Mouse (Mus musculus) neural tube, embryonic 15.5 days (tissue): ENCODE measurements at regions not wholly inside any gene's neighbourhood (a gene's known extent, or its start where the extent isn't known, plus 50 kb on each side); places are given as distances from the start of the nearest gene placed in this dataset.

Source experiments
- ATAC-seq: fragments of 200-750 bp; cut with Nextera tagmentation; 2 replicates; pipeline ENCODE4 v1.8.0; 2017; ENCODE audit warnings: mild to moderate bottlenecking, moderate TSS enrichment, moderate library complexity; ENCODE audit not compliant: low FRiP score
- H3K27ac ChIP-seq: fragments of 300-500 bp; sonication (generic); replicated peaks from 2 replicates; pipeline ENCODE4 v1.5.1; 2015; ENCODE audit warnings: mild to moderate bottlenecking, inconsistent platforms
- H3K27me3 ChIP-seq: fragments of 300-500 bp; sonication (generic); replicated peaks from 2 replicates; pipeline ENCODE4 v1.6.1; 2015; ENCODE audit warnings: inconsistent platforms
- H3K36me3 ChIP-seq: fragments of 300-500 bp; sonication (generic); 2 replicates; pipeline ENCODE4 v1.6.1; 2015; ENCODE audit warnings: inconsistent platforms
- H3K4me1 ChIP-seq: fragments of 300-500 bp; sonication (generic); 2 replicates; pipeline ENCODE4 v1.6.1; 2015; ENCODE audit warnings: inconsistent platforms
- H3K4me2 ChIP-seq: fragments of 300-500 bp; sonication (generic); 2 replicates; pipeline ENCODE4 v1.6.1; 2015; ENCODE audit warnings: inconsistent platforms, mild to moderate bottlenecking, moderate library complexity
- H3K4me3 ChIP-seq: fragments of 300-500 bp; sonication (generic); replicated peaks from 2 replicates; pipeline ENCODE4 v1.5.1; 2015; ENCODE audit warnings: mild to moderate bottlenecking, inconsistent platforms
- H3K9ac ChIP-seq: fragments of 300-500 bp; sonication (generic); replicated peaks from 2 replicates; pipeline ENCODE4 v1.6.1; 2015; ENCODE audit warnings: mild to moderate bottlenecking, inconsistent platforms
- H3K9me3 ChIP-seq: fragments of 300-500 bp; sonication (generic); replicated peaks from 2 replicates; pipeline ENCODE4 v1.6.1; 2016; ENCODE audit warnings: inconsistent platforms
- WGBS: fragments of 180-500 bp; shearing (Covaris S2); methylation state at CpG from one replicate; pipeline ENCODE4 v1.1.7; 2015; ENCODE audit warnings: mixed read lengths; 5-methylcytosine and 5-hydroxymethylcytosine counted together

GRCm38 (mm10) chr9:61554611-61555010 lies 182.4 kb downstream of the Tle3 start:
- peaks cover 20% of the 10 kb centered on the region for H3K4me1 ChIP-seq
- H3K27ac ChIP-seq, result no peak overlapping the region
- H3K27me3 ChIP-seq, result no peaks in the 10 kb centered on the region; the same call in 1 of the 2 replicates
- 81% methylated on average over 7 of the region's 7 CpGs for WGBS
- no peaks in the 10 kb centered on the region for H3K36me3 ChIP-seq
- no peak for ATAC-seq
- no peaks in the 10 kb centered on the region for H3K9me3 ChIP-seq
- no peak overlapping the region for H3K4me2 ChIP-seq
- H3K4me3 ChIP-seq, result no peak overlapping the region
- H3K9ac ChIP-seq, result no peak overlapping the region

GRCm38 (mm10) chr9:61553626-61554025 lies 181.5 kb downstream of the Tle3 start:
- no peaks in the 10 kb centered on the region; the same call in 1 of the 2 replicates for H3K27me3 ChIP-seq
- WGBS, result 30% methylated on average over 5 of the region's 5 CpGs
- no peak overlapping the region for H3K4me2 ChIP-seq
- H3K36me3 ChIP-seq, result no peaks in the 10 kb centered on the region
- no peak overlapping the region for H3K9ac ChIP-seq
- H3K4me3 ChIP-seq, result no peak overlapping the region
- 0 out of 2 replicates have a peak, but pooled peaks have one; percentile 29 for ATAC-seq
- peaks cover 22% of the 10 kb centered on the region for H3K4me1 ChIP-seq
- no peaks in the 10 kb centered on the region for H3K9me3 ChIP-seq
- H3K27ac ChIP-seq, result no peak overlapping the region

DNA sequence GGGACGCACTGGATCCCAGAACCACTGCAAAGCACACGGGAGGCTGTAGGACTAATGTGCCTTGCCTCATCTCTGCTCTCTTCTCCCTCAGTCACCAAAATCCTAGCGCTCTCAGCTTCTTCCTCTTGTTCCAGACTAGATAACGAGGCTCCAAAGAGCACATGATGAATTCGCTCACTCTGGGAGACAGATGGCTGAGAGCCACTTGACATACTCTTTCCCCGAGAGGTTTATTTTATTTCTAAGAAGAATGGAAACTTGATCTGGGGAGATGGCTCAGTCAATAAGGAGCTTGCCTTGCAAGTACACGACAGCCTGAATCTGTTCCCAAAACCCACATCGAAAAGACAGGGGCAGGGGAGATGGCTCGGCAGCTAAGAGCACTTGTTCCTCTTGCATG lies 179.2 kb downstream of the Tle3 start:
- Histone ChIP-seq H3K9me3 (no peaks in the 10 kb centered on the region), H3K36me3 (no peaks in the 10 kb centered on the region), H3K4me2 (no peak overlapping the region), H3K4me1 (peaks cover 22% of the 10 kb centered on the region), H3K9ac (no peak overlapping the region), H3K27ac (no peak overlapping the region), H3K27me3 (no peaks in the 10 kb centered on the region), H3K4me3 (no peak overlapping the region)
- ATAC-seq, result no peak
- WGBS, result 59% methylated on average over 9 of the region's 9 CpGs

DNA sequence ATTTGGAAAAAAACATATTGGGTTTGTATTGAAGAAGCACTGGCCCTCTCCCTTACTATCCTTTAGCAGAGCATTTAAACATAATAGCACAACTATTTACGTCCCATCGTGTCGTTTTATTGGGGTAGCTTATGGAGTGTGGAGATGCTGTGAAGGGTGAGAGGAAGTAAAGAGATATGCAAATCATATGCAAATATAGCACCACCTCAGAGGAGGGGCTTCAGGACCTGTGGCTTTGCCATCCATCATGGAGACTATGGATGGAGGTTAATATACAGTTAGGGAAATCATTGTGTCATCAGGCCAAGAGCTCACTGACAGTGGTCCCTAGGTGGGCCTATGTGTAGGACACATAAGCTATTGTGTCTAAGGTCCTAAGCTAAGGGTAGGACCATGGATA lies 178.2 kb downstream of the Tle3 start:
- H3K4me2 ChIP-seq, result no peak overlapping the region
- 36% methylated on average over 3 of the region's 3 CpGs for WGBS
- no peak for ATAC-seq

GRCm38 (mm10) chr9:61549692-61550241 lies 177.6 kb downstream of the Tle3 start:
- no peak overlapping the region for H3K9ac ChIP-seq
- no peaks in the 10 kb centered on the region for H3K36me3 ChIP-seq
- no peak overlapping the region for H3K4me2 ChIP-seq
- WGBS, result 20% methylated on average over 5 of the region's 5 CpGs
- peaks cover 27% of the 10 kb centered on the region for H3K4me1 ChIP-seq
- no peak overlapping the region for H3K27ac ChIP-seq
- no peaks in the 10 kb centered on the region for H3K9me3 ChIP-seq
- 0 out of 2 replicates have a peak, but pooled peaks cover 4% of the 10 kb centered on the region for H3K27me3 ChIP-seq
- no peak overlapping the region for H3K4me3 ChIP-seq
- peak; percentile 64; the same call in 1 of the 2 replicates for ATAC-seq

More for the DNA sequence above, 178.2 kb downstream of the Tle3 start:
- Histone ChIP-seq H3K27ac (no peak overlapping the region), H3K9me3 (no peaks in the 10 kb centered on the region), H3K4me1 (peaks cover 27% of the 10 kb centered on the region), H3K9ac (no peak overlapping the region), H3K4me3 (no peak overlapping the region), H3K36me3 (no peaks in the 10 kb centered on the region), H3K27me3 (0 out of 2 replicates have a peak, but pooled peaks cover 4% of the 10 kb centered on the region)

DNA sequence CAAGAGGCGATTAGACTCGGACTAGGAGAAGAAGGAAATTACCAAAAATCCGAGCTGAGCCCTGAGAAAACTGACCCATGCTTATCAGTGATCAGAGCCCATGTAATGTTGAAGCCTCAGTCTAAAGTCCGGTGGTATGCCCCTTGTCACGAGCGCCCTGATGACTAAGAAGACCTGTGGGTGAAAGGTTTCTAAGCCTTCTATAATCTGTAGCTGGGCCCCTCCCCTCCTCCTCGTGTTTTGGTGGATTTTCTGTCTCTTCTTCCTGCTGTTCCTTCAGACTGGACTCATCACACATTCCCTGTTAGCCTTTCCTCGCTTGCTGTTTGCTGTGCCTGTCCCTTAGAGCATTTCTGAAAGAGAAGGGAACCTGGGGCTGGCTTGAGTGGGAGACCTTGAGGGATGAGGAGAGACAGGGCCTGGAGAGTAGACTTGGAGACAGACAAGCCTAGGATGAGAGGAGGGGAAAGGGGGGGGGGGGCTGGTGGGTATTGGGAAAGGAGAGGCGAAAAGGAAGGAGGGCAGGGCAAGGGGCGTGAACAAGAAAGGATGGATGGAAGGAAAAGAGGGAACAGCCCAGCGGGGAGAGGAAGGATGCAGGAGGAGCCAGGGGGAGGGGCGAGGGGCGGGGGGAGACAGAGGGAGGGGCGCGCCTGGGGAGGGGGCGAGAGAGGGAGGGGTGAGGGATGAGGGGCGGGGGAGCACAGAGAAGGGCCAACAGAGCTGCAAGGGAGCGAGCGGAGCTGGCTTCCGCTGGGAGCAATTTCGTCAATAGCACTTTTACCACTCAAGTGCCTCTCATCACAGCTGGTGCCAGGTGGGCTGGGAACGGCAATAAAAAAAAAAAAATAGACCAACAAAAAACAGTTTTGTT lies 165.4 kb downstream of the Tle3 start:
- Histone ChIP-seq H3K27me3 (peaks cover 6% of the 10 kb centered on the region; the same call in 1 of the 2 replicates), H3K9ac (no peak overlapping the region), H3K27ac (no peak overlapping the region), H3K36me3 (no peaks in the 10 kb centered on the region), H3K4me3 (no peak overlapping the region), H3K4me2 (peak overlapping the region; percentile 46), H3K4me1 (peaks cover 15% of the 10 kb centered on the region), H3K9me3 (no peaks in the 10 kb centered on the region)
- WGBS, result 18% methylated on average over 16 of the region's 22 CpGs
- peak; percentile 55 for ATAC-seq

GRCm38 (mm10) chr9:61533237-61533636 lies 161.1 kb downstream of the Tle3 start:
- no peak overlapping the region for H3K4me3 ChIP-seq
- 87% methylated on average over 9 of the region's 9 CpGs for WGBS
- H3K36me3 ChIP-seq, result no peaks in the 10 kb centered on the region
- peaks cover 32% of the 10 kb centered on the region for H3K4me1 ChIP-seq
- H3K9me3 ChIP-seq, result no peaks in the 10 kb centered on the region
- no peak for ATAC-seq
- H3K4me2 ChIP-seq, result no peak overlapping the region
- H3K9ac ChIP-seq, result no peak overlapping the region
- H3K27ac ChIP-seq, result no peak overlapping the region
- H3K27me3 ChIP-seq, result peaks cover 9% of the 10 kb centered on the region; the same call in 1 of the 2 replicates

- H3K4me3 ChIP-seq, result no peak overlapping the region
- peak; percentile 62; the same call in 1 of the 2 replicates for ATAC-seq
- WGBS, result 27% methylated on average over 4 of the region's 4 CpGs
- H3K4me1 ChIP-seq, result peaks cover 39% of the 10 kb centered on the region
- H3K36me3 ChIP-seq, result no peaks in the 10 kb centered on the region
- no peaks in the 10 kb centered on the region for H3K9me3 ChIP-seq
- H3K27me3 ChIP-seq, result peaks cover 6% of the 10 kb centered on the region; the same call in 1 of the 2 replicates
- H3K4me2 ChIP-seq, result no peak overlapping the region
- H3K27ac ChIP-seq, result no peak overlapping the region
- no peak overlapping the region for H3K9ac ChIP-seq
Observed at GRCm38 (mm10) chr9:61530263-61531045, 158.3 kb downstream of the Tle3 start.

- 40% methylated on average over 12 of the region's 12 CpGs for WGBS
Observed at GRCm38 (mm10) chr9:61528286-61528865, 156.2 kb downstream of the Tle3 start.

GRCm38 (mm10) chr9:61527491-61528056 lies 155.4 kb downstream of the Tle3 start:
- no peak overlapping the region for H3K27ac ChIP-seq
- H3K9me3 ChIP-seq, result peaks cover 5% of the 10 kb centered on the region; the same call in 1 of the 2 replicates
- ATAC-seq, result no peak
- H3K4me1 ChIP-seq, result peaks cover 39% of the 10 kb centered on the region
- H3K9ac ChIP-seq, result no peak overlapping the region
- peaks cover 4% of the 10 kb centered on the region; the same call in 1 of the 2 replicates for H3K27me3 ChIP-seq
- no peak overlapping the region for H3K4me3 ChIP-seq
- no peak overlapping the region for H3K4me2 ChIP-seq
- no peaks in the 10 kb centered on the region for H3K36me3 ChIP-seq
- WGBS, result 81% methylated on average over 5 of the region's 5 CpGs

More at GRCm38 (mm10) chr9:61528286-61528865, 156.2 kb downstream of the Tle3 start:
- no peak overlapping the region for H3K9ac ChIP-seq
- no peak for ATAC-seq
- H3K4me3 ChIP-seq, result no peak overlapping the region
- H3K9me3 ChIP-seq, result no peaks in the 10 kb centered on the region
- no peak overlapping the region for H3K4me2 ChIP-seq
- no peaks in the 10 kb centered on the region for H3K36me3 ChIP-seq
- H3K27ac ChIP-seq, result no peak overlapping the region
- H3K27me3 ChIP-seq, result peaks cover 6% of the 10 kb centered on the region; the same call in 1 of the 2 replicates
- peaks cover 39% of the 10 kb centered on the region for H3K4me1 ChIP-seq

GRCm38 (mm10) chr9:61520136-61520535 lies 148.0 kb downstream of the Tle3 start:
- H3K27ac ChIP-seq, result no peak overlapping the region
- no peak overlapping the region for H3K4me2 ChIP-seq
- no peak for ATAC-seq
- H3K9me3 ChIP-seq, result peaks cover 5% of the 10 kb centered on the region; the same call in 1 of the 2 replicates
- peaks cover 14% of the 10 kb centered on the region for H3K27me3 ChIP-seq
- no peak overlapping the region for H3K9ac ChIP-seq
- no peaks in the 10 kb centered on the region for H3K36me3 ChIP-seq
- no peaks in the 10 kb centered on the region for H3K4me1 ChIP-seq
- H3K4me3 ChIP-seq, result no peak overlapping the region
- 77% methylated on average over 5 of the region's 5 CpGs for WGBS
